Mouse (Mus musculus): ENCODE measurements around the gene Sv2c. TPM values are rescaled to one million over a fixed set of nuclear protein-coding genes. Genes with fewer than 3 reads are reported as not detected.
A peak's percentile ranks its signal among the peaks of the same experiment; 100 is the strongest.

Sv2c gene
- polyA plus RNA-seq, 1 experiment from 2014 or later: 0.86 TPM

DNA sequence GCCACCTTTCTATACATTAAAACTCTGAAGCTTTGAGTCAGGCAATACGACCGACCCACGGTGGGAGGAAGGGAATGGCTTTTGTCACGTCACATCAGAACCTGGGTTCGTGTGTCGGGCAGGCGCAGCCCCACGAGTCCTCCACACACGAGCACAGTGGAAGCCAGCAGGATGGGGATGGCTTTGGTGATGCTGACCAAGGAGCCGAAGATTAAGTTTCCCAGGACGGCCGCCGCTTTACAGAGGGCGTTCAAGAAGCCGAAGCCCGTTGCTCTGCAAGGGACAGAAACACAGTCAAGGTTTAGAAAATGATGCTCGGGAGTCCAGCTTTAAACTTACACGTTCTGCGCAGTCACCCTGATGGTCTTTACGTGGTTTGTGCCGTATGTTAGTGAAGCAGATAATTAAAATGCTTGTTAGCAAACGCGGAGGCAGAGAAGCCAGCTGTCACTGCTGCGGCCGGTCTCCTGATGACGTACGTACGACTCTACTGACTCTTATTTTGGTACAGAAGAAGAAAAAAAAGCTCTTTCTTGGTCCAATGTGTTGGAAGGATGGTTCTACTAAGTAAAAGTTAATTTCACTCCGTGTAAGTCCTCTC is 171.1 kb downstream of the Sv2c start:
- Histone ChIP-seq H3K9ac (ENCODE audit: low read length) (peak overlapping the region; percentile 13), H3K27ac (ENCODE audit: low read depth, low read length) (no peak overlapping the region), H3K4me1 (replicated peaks; ENCODE audit: control insufficient read depth, insufficient read depth, low read length) (peaks cover 9% of the 10 kb centered on the region; the same call in 1 of the 2 replicates), H3K36me3 (ENCODE audit: control insufficient read depth, insufficient read depth, low read length) (no peaks in the 10 kb centered on the region), H3K4me2 (ENCODE audit: low read depth, low read length, severe bottlenecking) (peak overlapping the region; percentile 66), H3K9me3 (ENCODE audit: control insufficient read depth, low read length) (no peaks in the 10 kb centered on the region), H3K27me3 (ENCODE audit: control insufficient read depth, insufficient read depth, low read length) (no peaks in the 10 kb centered on the region), H3K4me3 (ENCODE audit: low read depth, low read length) (peak overlapping the region; percentile 26)
- peak; percentile 49 for ATAC-seq (replicated peaks; ENCODE audit: low FRiP score)
- peak; percentile 68 for DNase-seq (ENCODE audit: low spot score)
- WGBS: 11% methylated on average over 29 of the region's 29 CpGs

DNA sequence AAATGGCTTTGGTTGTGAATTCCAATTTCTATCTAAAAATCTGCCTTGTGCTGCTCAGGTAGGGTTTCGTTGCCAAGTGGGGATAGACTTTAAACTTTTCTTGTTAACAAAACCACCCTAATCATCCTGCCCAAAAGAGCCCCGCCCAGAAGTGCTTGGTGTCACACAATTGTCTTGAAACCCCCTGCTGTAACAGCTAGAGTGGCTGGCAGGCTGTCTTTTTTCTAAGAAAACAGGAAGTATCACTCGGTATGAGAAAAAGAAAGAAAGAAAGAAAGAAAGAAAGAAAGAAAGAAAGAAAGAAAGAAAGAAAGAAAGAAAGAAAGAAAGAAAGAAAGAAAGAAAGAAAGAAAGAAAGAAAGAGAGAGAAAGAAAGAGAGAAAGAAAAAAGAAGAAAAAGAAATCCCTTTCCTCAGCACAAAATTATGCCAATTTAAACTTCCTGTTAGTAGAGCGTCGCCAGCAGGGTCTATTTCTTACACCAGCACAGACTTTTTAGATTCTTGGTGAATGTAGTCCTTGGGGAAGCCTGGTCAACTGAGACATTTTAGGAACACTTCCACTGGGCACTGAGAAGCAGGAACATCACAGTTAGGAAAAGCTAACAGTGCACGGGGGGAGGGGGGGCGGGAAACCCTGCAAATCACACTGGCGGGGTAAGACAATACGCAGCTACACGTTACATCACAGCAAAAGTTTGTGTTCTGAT is 171.7 kb downstream of the Sv2c start:
- H3K4me1 ChIP-seq (replicated peaks; ENCODE audit: control insufficient read depth, insufficient read depth, low read length): peaks cover 9% of the 10 kb centered on the region; the same call in 1 of the 2 replicates
- ATAC-seq (replicated peaks; ENCODE audit: low FRiP score): peak; percentile 21

DNA sequence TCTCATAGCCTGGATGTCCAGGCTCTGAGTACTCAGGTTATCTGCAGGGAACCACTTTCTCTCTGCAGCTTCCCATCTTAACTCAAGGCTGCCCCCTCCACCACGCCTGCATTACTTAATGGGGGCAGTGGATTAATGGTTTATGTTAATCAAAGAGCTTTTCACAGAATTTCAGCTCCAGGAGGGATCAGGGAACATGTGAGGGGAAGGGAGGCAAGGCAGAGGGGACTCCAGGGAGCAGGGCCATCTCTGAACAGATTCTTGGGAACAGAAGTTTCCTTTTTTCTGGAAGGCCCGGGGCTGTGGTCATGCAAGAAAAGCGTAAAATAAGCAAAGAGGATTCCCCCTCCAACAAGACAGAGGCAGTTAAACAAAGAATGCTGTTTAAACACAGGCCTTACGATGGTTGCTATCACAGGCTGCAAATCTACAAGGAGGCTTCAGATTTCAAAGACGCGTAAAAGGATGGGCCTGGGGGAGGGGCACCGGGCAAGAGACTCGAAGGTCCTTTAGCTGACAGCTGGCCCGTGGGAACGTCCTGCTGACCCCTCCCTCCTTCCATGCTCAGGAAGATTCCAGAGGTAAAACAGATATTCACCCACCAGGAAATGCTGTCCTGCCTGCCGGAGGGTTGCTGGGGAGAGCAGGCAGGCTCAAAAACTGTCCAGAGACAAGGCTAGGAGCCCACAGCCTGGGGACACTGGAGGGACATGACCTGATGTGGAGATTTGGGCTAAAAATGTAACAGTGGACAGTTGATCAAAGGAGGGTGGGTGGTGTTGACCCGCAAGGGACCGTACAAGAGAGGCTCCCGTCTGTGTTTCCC is 172.5 kb downstream of the Sv2c start:
- peak; percentile 34 for ATAC-seq (replicated peaks; ENCODE audit: low FRiP score)
- H3K4me3 ChIP-seq (ENCODE audit: low read depth, low read length): no peak overlapping the region
- H3K36me3 ChIP-seq (ENCODE audit: control insufficient read depth, insufficient read depth, low read length): no peaks in the 10 kb centered on the region
- no peaks in the 10 kb centered on the region for H3K27me3 ChIP-seq (ENCODE audit: control insufficient read depth, insufficient read depth, low read length)
- H3K9ac ChIP-seq (ENCODE audit: low read length): no peak overlapping the region
- 3% methylated on average over 14 of the region's 14 CpGs for WGBS
- H3K4me1 ChIP-seq (replicated peaks; ENCODE audit: control insufficient read depth, insufficient read depth, low read length): peaks cover 9% of the 10 kb centered on the region; the same call in 1 of the 2 replicates
- H3K27ac ChIP-seq (ENCODE audit: low read depth, low read length): no peak overlapping the region
- DNase-seq (ENCODE audit: low spot score): peak; percentile 63
- no peaks in the 10 kb centered on the region for H3K9me3 ChIP-seq (ENCODE audit: control insufficient read depth, low read length)
- peak overlapping the region; percentile 5; the same call in 1 of the 2 replicates for H3K4me2 ChIP-seq (ENCODE audit: low read depth, low read length, severe bottlenecking)

More for the DNA sequence above, 171.7 kb downstream of the Sv2c start:
- Histone ChIP-seq H3K27ac (ENCODE audit: low read depth, low read length) (no peak overlapping the region), H3K9me3 (ENCODE audit: control insufficient read depth, low read length) (no peaks in the 10 kb centered on the region), H3K9ac (ENCODE audit: low read length) (peak overlapping the region; percentile 13), H3K27me3 (ENCODE audit: control insufficient read depth, insufficient read depth, low read length) (no peaks in the 10 kb centered on the region), H3K4me2 (ENCODE audit: low read depth, low read length, severe bottlenecking) (peak overlapping the region; percentile 66), H3K36me3 (ENCODE audit: control insufficient read depth, insufficient read depth, low read length) (no peaks in the 10 kb centered on the region), H3K4me3 (ENCODE audit: low read depth, low read length) (peak overlapping the region; percentile 26)
- no peak for DNase-seq (ENCODE audit: low spot score)
- 8% methylated on average over 10 of the region's 10 CpGs for WGBS

DNA sequence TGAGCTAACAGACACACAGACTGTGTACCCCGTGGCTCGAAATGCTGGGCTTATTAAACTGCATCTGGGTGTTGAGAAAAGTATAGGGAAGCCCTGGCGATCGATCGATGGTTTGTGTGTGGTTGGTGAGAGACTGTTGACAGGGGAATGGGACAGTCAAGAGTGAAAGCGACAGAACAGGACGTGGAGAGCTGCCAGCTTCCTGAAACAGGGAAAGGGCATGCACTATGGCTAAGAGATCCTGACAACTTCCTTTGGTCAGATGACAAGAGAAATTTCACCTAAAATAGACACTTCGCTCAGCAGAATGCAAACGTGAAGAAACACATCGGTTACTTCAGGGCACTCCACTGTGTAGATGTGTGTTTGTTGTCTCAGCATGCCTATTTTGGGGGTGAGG is 175.2 kb downstream of the Sv2c start:
- no peaks in the 10 kb centered on the region for H3K9me3 ChIP-seq (ENCODE audit: control insufficient read depth, low read length)
- H3K27ac ChIP-seq (ENCODE audit: low read depth, low read length): no peak overlapping the region
- H3K4me2 ChIP-seq (ENCODE audit: low read depth, low read length, severe bottlenecking): no peak overlapping the region
- DNase-seq (ENCODE audit: low spot score): no peak
- 90% methylated on average over 10 of the region's 10 CpGs for WGBS
- H3K36me3 ChIP-seq (ENCODE audit: control insufficient read depth, insufficient read depth, low read length): no peaks in the 10 kb centered on the region
- no peaks in the 10 kb centered on the region for H3K27me3 ChIP-seq (ENCODE audit: control insufficient read depth, insufficient read depth, low read length)
- H3K4me3 ChIP-seq (ENCODE audit: low read depth, low read length): no peak overlapping the region
- ATAC-seq (replicated peaks; ENCODE audit: low FRiP score): no peak
- H3K4me1 ChIP-seq (replicated peaks; ENCODE audit: control insufficient read depth, insufficient read depth, low read length): peaks cover 9% of the 10 kb centered on the region; the same call in 1 of the 2 replicates
- H3K9ac ChIP-seq (ENCODE audit: low read length): no peak overlapping the region

DNA sequence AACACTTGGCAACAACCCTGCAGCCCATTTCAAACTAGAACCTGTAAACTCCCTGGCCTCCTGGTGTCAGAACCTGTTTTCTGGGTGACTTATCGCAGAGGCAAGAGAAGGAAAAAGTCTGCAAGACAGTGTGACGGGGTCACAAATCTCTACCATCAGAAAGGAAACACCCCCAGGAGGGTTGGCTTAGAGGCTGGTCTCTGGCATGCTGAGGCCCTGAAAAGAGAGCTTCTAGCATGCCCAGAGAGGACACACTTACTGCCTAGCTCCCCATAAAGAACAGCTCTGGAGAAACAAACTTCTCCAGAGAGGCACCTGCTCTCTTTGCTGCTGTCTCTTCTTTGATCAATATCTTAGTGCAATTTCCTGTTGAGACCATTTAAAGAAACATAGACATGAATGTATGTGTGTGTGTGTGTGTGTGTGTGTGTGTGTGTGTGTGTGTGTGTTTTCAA is 176.0 kb downstream of the Sv2c start:
- DNase-seq (ENCODE audit: low spot score) (no peak), ATAC-seq (replicated peaks; ENCODE audit: low FRiP score) (no peak)
- H3K4me3 ChIP-seq (ENCODE audit: low read depth, low read length): no peak overlapping the region
- no peaks in the 10 kb centered on the region for H3K27me3 ChIP-seq (ENCODE audit: control insufficient read depth, insufficient read depth, low read length)
- H3K27ac ChIP-seq (ENCODE audit: low read depth, low read length): no peak overlapping the region
- no peaks in the 10 kb centered on the region for H3K9me3 ChIP-seq (ENCODE audit: control insufficient read depth, low read length)
- 78% methylated on average over 2 of the region's 2 CpGs for WGBS
- peaks cover 8% of the 10 kb centered on the region; the same call in 1 of the 2 replicates for H3K4me1 ChIP-seq (replicated peaks; ENCODE audit: control insufficient read depth, insufficient read depth, low read length)
- H3K9ac ChIP-seq (ENCODE audit: low read length): no peak overlapping the region
- no peaks in the 10 kb centered on the region for H3K36me3 ChIP-seq (ENCODE audit: control insufficient read depth, insufficient read depth, low read length)
- H3K4me2 ChIP-seq (ENCODE audit: low read depth, low read length, severe bottlenecking): no peak overlapping the region

DNA sequence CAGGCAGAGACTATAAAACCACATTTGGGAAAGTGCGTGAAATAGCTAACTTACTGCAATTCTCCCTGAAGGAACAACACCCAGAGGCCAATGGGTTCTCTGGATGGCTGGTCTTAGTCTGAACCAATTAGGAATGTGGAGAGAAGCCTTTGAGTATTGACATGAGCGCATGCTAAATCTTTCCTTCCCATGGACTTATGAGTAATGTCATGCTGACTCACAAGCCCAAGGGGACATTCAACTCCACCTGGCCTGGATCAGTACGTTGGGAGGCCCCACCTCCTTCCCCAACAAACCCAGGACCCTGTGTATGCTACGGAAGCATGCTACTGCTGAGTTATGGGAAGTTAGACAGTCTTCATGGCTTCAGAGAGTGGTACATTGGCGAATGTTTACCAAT is 177.2 kb downstream of the Sv2c start:
- ATAC-seq (replicated peaks; ENCODE audit: low FRiP score): no peak
- peaks cover 5% of the 10 kb centered on the region; the same call in 1 of the 2 replicates for H3K4me1 ChIP-seq (replicated peaks; ENCODE audit: control insufficient read depth, insufficient read depth, low read length)

DNA sequence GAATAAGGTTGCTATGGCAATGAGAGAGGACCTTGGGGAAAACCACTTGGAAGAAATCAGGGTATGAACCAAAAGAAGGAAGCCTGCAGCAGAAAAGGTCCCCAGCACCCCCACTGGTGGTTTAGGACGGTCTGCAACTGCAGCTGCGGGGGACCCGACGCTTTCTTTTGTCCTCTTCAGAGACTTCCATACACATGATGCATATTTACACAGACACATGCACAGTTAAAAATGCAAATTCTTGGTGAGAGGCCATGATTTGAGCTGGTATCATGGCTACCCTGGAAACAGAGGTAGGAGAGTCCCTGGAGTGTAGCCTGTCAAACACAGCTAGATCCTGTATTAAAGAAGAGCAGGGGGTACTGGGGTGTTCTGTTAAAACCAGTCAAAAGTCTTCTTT is 178.7 kb downstream of the Sv2c start:
- Histone ChIP-seq H3K27ac (ENCODE audit: low read depth, low read length) (no peak overlapping the region), H3K9me3 (ENCODE audit: control insufficient read depth, low read length) (no peaks in the 10 kb centered on the region), H3K4me2 (ENCODE audit: low read depth, low read length, severe bottlenecking) (no peak overlapping the region), H3K36me3 (ENCODE audit: control insufficient read depth, insufficient read depth, low read length) (no peaks in the 10 kb centered on the region), H3K4me3 (ENCODE audit: low read depth, low read length) (no peak overlapping the region), H3K4me1 (replicated peaks; ENCODE audit: control insufficient read depth, insufficient read depth, low read length) (no peaks in the 10 kb centered on the region), H3K9ac (ENCODE audit: low read length) (no peak overlapping the region), H3K27me3 (ENCODE audit: control insufficient read depth, insufficient read depth, low read length) (no peaks in the 10 kb centered on the region)
- DNase-seq (ENCODE audit: low spot score) (no peak), ATAC-seq (replicated peaks; ENCODE audit: low FRiP score) (no peak)
- WGBS: 72% methylated on average over 4 of the region's 4 CpGs

More for the DNA sequence above, 177.2 kb downstream of the Sv2c start:
- H3K4me2 ChIP-seq (ENCODE audit: low read depth, low read length, severe bottlenecking): no peak overlapping the region
- no peak overlapping the region for H3K27ac ChIP-seq (ENCODE audit: low read depth, low read length)
- no peaks in the 10 kb centered on the region for H3K9me3 ChIP-seq (ENCODE audit: control insufficient read depth, low read length)
- no peaks in the 10 kb centered on the region for H3K27me3 ChIP-seq (ENCODE audit: control insufficient read depth, insufficient read depth, low read length)
- no peak overlapping the region for H3K9ac ChIP-seq (ENCODE audit: low read length)
- no peak for DNase-seq (ENCODE audit: low spot score)
- H3K36me3 ChIP-seq (ENCODE audit: control insufficient read depth, insufficient read depth, low read length): no peaks in the 10 kb centered on the region
- 91% methylated on average over 5 of the region's 5 CpGs for WGBS
- no peak overlapping the region for H3K4me3 ChIP-seq (ENCODE audit: low read depth, low read length)

DNA sequence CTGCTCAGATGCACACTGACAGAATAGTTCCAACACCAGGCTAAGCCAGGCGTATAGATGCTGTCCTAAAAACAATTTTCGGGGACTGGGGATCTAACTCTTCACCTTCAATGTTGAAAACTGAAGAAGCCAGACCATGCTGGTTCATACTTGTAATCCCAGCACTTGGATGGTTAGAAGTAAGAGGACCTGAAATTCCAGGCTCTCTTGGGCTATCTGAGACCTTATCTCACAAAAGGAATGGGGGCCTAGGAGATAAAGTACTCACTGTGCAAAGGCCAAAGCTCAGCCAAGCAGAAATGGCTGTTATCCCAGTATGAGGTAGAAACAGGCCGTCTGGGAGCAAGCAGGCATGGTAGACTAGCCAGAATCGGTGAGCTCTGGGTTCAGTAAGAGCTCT is 180.1 kb downstream of the Sv2c start:
- 79% methylated on average over 4 of the region's 4 CpGs for WGBS

More for the DNA sequence above, 180.1 kb downstream of the Sv2c start:
- no peak for DNase-seq (ENCODE audit: low spot score)
- Histone ChIP-seq H3K27ac (ENCODE audit: low read depth, low read length) (no peak overlapping the region), H3K4me1 (replicated peaks; ENCODE audit: control insufficient read depth, insufficient read depth, low read length) (no peaks in the 10 kb centered on the region), H3K4me3 (ENCODE audit: low read depth, low read length) (no peak overlapping the region), H3K27me3 (ENCODE audit: control insufficient read depth, insufficient read depth, low read length) (no peaks in the 10 kb centered on the region), H3K9ac (ENCODE audit: low read length) (no peak overlapping the region), H3K4me2 (ENCODE audit: low read depth, low read length, severe bottlenecking) (no peak overlapping the region), H3K36me3 (ENCODE audit: control insufficient read depth, insufficient read depth, low read length) (no peaks in the 10 kb centered on the region), H3K9me3 (ENCODE audit: control insufficient read depth, low read length) (no peaks in the 10 kb centered on the region)
- no peak for ATAC-seq (replicated peaks; ENCODE audit: low FRiP score)

Data from forebrain, embryonic 11.5 days (tissue).